Mouse (Mus musculus) forebrain, embryonic 14.5 days (tissue): Measurements from ENCODE around the gene Ahdc1. TPM values are rescaled to one million over a fixed set of nuclear protein-coding genes. Genes with fewer than 3 reads are reported as not detected.

Source experiments
- ATAC-seq: fragments of 200-750 bp; cut with Nextera tagmentation; 2 replicates; pipeline ENCODE4 v1.8.0; 2017; ENCODE audit warnings: mild to moderate bottlenecking, moderate library complexity
- DNase-seq: peaks from one replicate; pipeline ENCODE4 v3.0.0-alpha.2; 2015; ENCODE audit warnings: low spot score
- H3K27ac ChIP-seq: fragments of 300-500 bp; sonication (generic); 2 replicates; pipeline ENCODE4 v1.5.1; 2014; ENCODE audit warnings: low read depth, mild to moderate bottlenecking, control low read depth, low read length, moderate library complexity
- H3K27me3 ChIP-seq: fragments of 300-500 bp; sonication (generic); replicated peaks from 2 replicates; pipeline ENCODE4 v1.6.1; 2014; ENCODE audit warnings: low read length, control low read depth, mixed read lengths; ENCODE audit not compliant: control insufficient read depth, insufficient read depth
- H3K36me3 ChIP-seq: fragments of 300-500 bp; sonication (generic); 2 replicates; pipeline ENCODE4 v1.6.1; 2014; ENCODE audit warnings: low read length, control low read depth; ENCODE audit not compliant: control insufficient read depth, insufficient read depth
- H3K4me1 ChIP-seq: fragments of 300-500 bp; sonication (generic); 2 replicates; pipeline ENCODE4 v1.6.1; 2014; ENCODE audit warnings: antibody characterized with exemption, low read length, control low read depth; ENCODE audit not compliant: control insufficient read depth, insufficient read depth
- H3K4me2 ChIP-seq: fragments of 300-500 bp; sonication (generic); 2 replicates; pipeline ENCODE4 v1.6.1; 2014; ENCODE audit warnings: mild to moderate bottlenecking, control low read depth, low read length
- H3K4me3 ChIP-seq: fragments of 300-500 bp; sonication (generic); 2 replicates; pipeline ENCODE4 v1.5.1; 2014; ENCODE audit warnings: low read depth, low read length, control low read depth
- H3K9ac ChIP-seq: fragments of 300-500 bp; sonication (generic); 2 replicates; pipeline ENCODE4 v1.6.1; 2014; ENCODE audit warnings: mild to moderate bottlenecking, low read length, control low read depth, moderate library complexity
- H3K9me3 ChIP-seq: fragments of 300-500 bp; sonication (generic); replicated peaks from 2 replicates; pipeline ENCODE4 v1.6.1; 2016; ENCODE audit warnings: low read length, control low read depth, mixed read lengths; ENCODE audit not compliant: control insufficient read depth
- WGBS: fragments of 180-500 bp; shearing (Covaris S2); extraction: QIAGEN DNeasy Blood & Tissue Kit; methylation state at CpG from one replicate; pipeline ENCODE4 v1.1.7; 2014; 5-methylcytosine and 5-hydroxymethylcytosine counted together
- polyA plus RNA-seq: library from polyadenylated mRNA; unstranded; fragments of >200 nt; fragmentation: Nextera tagmentation; extraction: Ambion mirVana; gene quantifications from 2 replicates; pipeline ENCODE4 v1.2.1, GENCODE M21; 2014

The Ahdc1 gene
- polyA plus RNA-seq, 1 experiment from 2014 or later = 8.6 TPM

GRCm38 (mm10) chr4:133121974-133122637 lies 111.0 kb downstream of the Ahdc1 start:
- no peak overlapping the region for H3K4me2 ChIP-seq
- H3K9ac ChIP-seq = no peak overlapping the region
- H3K4me1 ChIP-seq = peaks cover 5% of the 10 kb centered on the region
- DNase-seq (no peak), ATAC-seq (no peak)
- H3K36me3 ChIP-seq = no peaks in the 10 kb centered on the region
- no peak overlapping the region for H3K4me3 ChIP-seq
- H3K9me3 ChIP-seq = no peaks in the 10 kb centered on the region
- 62% methylated on average over 5 of the region's 5 CpGs for WGBS
- no peaks in the 10 kb centered on the region for H3K27me3 ChIP-seq
- no peak overlapping the region for H3K27ac ChIP-seq

- H3K9ac ChIP-seq = no peak overlapping the region
- 76% methylated on average over 3 of the region's 3 CpGs for WGBS
- no peak overlapping the region for H3K27ac ChIP-seq
- no peaks in the 10 kb centered on the region for H3K27me3 ChIP-seq
- peaks cover 18% of the 10 kb centered on the region for H3K4me1 ChIP-seq
- H3K4me3 ChIP-seq = no peak overlapping the region
- no peak for ATAC-seq
- no peaks in the 10 kb centered on the region for H3K9me3 ChIP-seq
- DNase-seq = no peak
- H3K4me2 ChIP-seq = no peak overlapping the region
- H3K36me3 ChIP-seq = no peaks in the 10 kb centered on the region
Observed at GRCm38 (mm10) chr4:133127079-133127478, 116.0 kb downstream of the Ahdc1 start.

Other genes starting within 250 kb of the Ahdc1 start
- 79.1 and 89.1 TPM in 2 replicates for gene Rpa2, start 242.9 kb upstream of the Ahdc1 start, polyA plus RNA-seq
- gene Themis2, start 214.9 kb upstream of the Ahdc1 start, polyA plus RNA-seq = 0.42 and 0.45 TPM in 2 replicates
- gene Ppp1r8, start 168.1 kb upstream of the Ahdc1 start, polyA plus RNA-seq = 101 and 120 TPM in 2 replicates
- 176 and 191 TPM in 2 replicates for gene Stx12, start 126.8 kb upstream of the Ahdc1 start, polyA plus RNA-seq
- gene Fam76a, start 88.7 kb upstream of the Ahdc1 start, polyA plus RNA-seq = 44.2 and 47.1 TPM in 2 replicates
- 0.23 TPM in 1 of 2 replicates, not detected in the other for gene Fgr, start 37.2 kb upstream of the Ahdc1 start, polyA plus RNA-seq
- 28.3 and 30.4 TPM in 2 replicates for gene Wasf2, start 119.2 kb downstream of the Ahdc1 start, polyA plus RNA-seq
- gene Cd164l2, start 200.9 kb downstream of the Ahdc1 start, polyA plus RNA-seq = 0.43 and 1.4 TPM in 2 replicates
- 0.62 and 1.1 TPM in 2 replicates for gene Gpr3, start 201.3 kb downstream of the Ahdc1 start, polyA plus RNA-seq
- 1.1 and 1.7 TPM in 2 replicates for gene Map3k6, start 229.6 kb downstream of the Ahdc1 start, polyA plus RNA-seq